Mouse (Mus musculus) bone marrow, adult 2 months (tissue): ENCODE data around the gene Tab1.

Experiments
- CTCF ChIP-seq: fragments of 200-500 bp; IDR thresholded peaks from 2 replicates; pipeline ENCODE4 v1.5.1; 2011; ENCODE audit warnings: low read length, control low read depth; ENCODE audit not compliant: control insufficient read depth, insufficient read depth
- POLR2A ChIP-seq: fragments of 200-500 bp; IDR thresholded peaks from 2 replicates; pipeline ENCODE4 v1.6.1; 2011; ENCODE audit warnings: low read depth, mild to moderate bottlenecking, control low read depth, low read length, borderline replicate concordance; ENCODE audit not compliant: control insufficient read depth

DNA sequence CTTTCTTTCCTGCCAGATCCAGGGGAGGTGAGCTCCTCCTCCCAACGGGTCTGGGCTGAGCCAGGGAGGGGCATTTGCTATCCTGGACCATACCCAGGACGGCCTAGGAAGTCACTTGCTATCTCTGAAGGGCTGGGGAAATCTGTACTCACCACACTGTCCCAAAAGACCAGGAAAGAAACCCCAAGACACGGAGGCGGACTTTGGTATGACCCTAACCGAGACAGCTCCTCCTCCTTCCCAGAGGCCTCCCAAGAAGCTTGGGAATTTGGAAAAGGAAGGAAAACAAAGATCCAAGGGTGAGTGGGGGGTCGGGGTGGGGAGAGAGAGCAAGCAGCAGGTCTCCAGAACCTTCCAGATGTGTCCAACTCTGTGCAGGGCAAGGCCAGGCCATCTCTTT, 38.9 kb downstream of the Tab1 start:
- TF ChIP-seq CTCF (no peak), POLR2A (no peak)
